Mouse (Mus musculus) hindlimb bud, embryonic 11.5 days (tissue): ENCODE measurements around the gene Lima1.
A peak's percentile ranks its signal among the peaks of the same experiment; 100 is the strongest.
"Not testable (repeated sequence)": the region's sequence is repeated elsewhere in the genome, so short reads cannot be mapped to it uniquely, and the experiment has no call there.

Experiments used
- DNase-seq: peaks from one replicate; pipeline ENCODE4 v3.0.0-alpha.2; 2012; ENCODE audit warnings: low read depth, low spot score; ENCODE audit errors: extremely low spot score

Gene Lima1

DNA sequence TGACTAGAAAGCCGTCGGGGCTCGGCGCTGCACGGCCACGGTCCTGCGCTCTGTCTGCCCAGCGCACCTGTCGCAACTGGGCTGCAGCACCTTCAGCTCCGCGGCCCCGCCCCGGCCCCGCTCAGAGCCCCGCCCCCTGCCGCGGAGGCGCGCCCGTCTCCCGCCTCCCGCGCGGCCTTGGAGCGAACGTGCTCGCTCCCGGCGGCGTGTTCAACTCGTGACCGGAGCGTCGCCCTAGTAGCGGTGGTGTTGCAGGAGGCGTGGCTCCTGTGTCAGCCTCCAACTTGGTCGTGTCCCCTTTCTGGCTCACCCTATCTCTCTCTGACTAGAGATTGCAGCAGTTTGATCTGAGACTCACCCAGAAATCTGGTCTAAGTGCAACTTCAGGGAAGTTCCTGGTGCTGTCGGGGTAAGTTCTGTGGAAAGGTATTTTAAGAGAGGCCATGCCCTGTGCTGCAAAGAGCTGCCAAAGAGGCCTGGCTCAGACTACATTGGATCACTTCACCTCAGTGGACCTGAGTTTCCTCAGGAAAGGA lies at the start of gene Lima1:
Lima1 (minus strand) TSS at position 123 of the 536 bp plus-strand sequence.
- DNase-seq = peak; percentile 54

- no peak for DNase-seq
These were observed 44.4 kb upstream of the Lima1 start for GRCm38 (mm10) chr15:99919601-99920158.

DNA sequence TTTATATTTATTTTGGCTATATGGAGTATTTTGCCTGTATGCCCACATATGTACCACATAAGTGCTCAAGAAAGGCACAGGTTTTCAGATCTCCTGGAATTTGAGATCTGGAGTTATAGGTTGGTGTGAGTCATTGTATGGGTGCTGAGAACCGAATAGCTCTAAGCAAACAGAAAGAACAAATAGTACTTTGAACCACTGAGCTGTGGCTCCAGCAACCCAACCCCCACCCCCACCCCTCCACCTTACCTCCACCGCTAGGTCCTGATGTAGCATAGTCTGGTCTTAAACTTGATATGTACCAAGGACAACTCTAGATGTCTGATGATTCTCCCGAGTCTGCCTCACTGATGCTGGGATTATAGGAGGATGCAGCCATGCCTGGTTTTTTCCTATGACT lies 42.0 kb upstream of the Lima1 start:
- DNase-seq = no peak

DNA sequence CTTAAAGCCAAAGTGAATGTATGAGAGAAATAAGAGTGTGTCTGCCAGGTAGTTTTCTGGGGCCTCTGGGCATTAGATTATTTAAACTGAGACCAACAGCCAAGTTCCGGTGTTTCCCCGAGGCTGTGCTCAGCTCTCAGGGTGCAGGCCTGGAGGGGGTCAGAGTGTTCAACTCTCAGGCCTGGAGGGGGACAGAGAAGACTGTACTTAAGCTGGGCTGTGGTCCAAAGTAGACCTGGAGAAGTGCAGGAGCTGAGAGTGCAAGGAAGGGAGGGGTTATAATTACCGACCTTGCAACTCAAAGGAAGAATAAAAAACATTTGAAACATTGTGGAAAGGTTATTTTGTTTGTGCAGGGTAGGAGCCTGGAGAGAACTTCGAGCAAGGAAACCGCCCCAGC lies 39.4 kb upstream of the Lima1 start:
- no peak for DNase-seq

GRCm38 (mm10) chr15:99911785-99912184 lies 36.5 kb upstream of the Lima1 start:
- no peak for DNase-seq

GRCm38 (mm10) chr15:99909339-99909996 lies 34.2 kb upstream of the Lima1 start:
- not testable (repeated sequence) for DNase-seq

GRCm38 (mm10) chr15:99907514-99907913 lies 32.3 kb upstream of the Lima1 start:
- DNase-seq = no peak

- DNase-seq = no peak
These were observed 31.8 kb upstream of the Lima1 start for GRCm38 (mm10) chr15:99907041-99907440.

GRCm38 (mm10) chr15:99904841-99905240 lies 29.6 kb upstream of the Lima1 start:
- DNase-seq = no peak

DNA sequence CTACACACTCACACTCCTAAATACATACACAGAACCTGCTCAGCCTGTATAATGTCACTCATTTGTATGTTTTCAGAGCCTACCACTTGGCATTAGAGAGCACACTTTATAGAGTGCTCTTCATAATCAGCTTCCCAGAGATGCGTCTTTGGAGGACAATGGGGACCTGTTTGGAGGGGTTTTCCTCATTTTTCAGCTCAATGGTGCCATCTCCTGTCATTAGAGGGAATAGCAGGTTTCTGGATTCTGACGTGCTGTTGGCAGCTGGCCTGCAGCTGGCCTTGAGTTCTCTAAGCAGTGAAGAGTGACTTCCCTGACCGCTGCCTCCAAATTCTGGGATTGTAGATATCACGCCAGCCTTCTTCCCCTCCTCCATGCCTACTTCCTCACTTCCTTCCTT lies 29.1 kb upstream of the Lima1 start:
- peak; percentile 91 for DNase-seq

DNA sequence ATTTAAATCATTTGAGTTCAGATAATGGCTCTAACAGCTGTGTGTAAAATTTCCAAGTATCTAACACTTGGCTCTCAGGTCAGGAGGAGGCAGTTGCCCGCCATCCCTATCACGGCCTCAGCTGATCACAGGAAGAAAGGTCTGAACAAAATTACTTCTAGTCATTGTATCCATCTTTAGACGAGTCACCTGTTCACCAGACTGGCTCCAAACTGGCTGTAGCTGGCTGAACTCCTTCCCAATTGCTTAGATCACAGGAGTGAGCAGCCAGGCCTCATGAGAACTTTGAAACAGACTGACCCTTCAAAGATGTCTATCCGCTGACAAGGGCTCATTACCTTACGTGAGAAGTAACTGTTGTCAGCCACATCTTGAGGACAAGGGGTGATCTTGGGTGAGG lies 28.0 kb upstream of the Lima1 start:
- DNase-seq = no peak

GRCm38 (mm10) chr15:99902786-99903185 lies 27.5 kb upstream of the Lima1 start:
- no peak for DNase-seq

GRCm38 (mm10) chr15:99896621-99897020 lies 21.4 kb upstream of the Lima1 start:
- no peak for DNase-seq

- no peak for DNase-seq
These were observed 16.1 kb upstream of the Lima1 start for GRCm38 (mm10) chr15:99891355-99891754.

DNA sequence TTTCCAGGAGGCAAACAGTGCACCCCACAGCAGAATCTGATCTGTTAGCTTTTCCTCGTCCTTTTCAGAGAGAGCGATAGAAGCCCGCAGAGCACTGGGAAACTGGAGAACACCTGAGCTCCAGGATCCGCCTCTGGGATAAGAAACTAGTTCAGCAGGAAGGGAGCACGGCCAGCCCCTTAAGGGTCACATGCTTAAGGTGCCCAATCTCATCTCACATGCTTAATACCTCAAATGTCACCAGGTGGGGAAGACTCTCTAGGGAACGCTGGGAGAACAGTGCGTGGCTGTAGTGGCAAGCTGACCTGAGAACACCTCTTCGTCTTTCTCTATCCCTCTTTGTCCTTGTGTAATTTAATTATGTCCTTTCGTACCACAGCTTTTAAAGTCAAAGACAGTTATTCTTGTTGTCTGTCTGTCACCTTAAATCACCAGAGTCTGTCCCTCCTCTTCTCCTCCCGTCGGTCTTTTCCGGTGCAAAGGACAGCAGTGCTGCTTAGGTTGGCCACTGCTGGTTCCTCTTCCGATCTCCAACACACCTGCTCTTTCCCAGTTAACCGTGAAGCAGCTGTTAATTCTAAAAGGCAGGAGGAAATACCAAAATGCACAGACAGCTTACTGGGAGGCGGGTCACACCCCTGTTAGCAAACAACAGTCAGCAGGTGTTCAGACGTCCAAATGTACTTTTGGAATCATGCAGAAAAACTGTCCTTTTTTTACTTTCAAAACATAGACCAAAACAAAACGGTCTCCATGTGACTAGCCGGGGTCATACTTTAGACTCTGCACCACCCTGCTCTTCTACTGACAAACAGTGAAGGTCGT lies 15.4 kb upstream of the Lima1 start:
- DNase-seq = no peak

GRCm38 (mm10) chr15:99889275-99889874 lies 14.1 kb upstream of the Lima1 start:
- no peak for DNase-seq

DNA sequence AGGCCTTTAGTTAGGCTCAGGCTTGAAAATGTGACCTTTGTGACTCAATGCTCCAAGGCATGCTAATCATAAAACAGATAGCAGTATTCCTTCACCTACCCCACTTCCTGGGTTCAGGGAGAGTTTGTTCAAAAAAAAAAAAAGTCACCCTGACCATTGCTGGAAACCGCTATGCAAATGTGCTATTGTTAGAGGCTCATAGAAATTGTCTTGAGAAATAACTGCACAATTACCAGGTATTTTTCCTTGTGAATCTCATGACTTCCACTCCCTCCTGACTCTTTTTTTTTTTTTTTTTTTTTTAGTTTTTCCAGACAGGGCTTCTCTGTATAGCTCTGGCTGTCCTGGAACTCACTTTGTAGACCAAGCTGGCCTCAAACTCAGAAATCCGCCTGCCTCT lies 11.9 kb upstream of the Lima1 start:
- not testable (repeated sequence) for DNase-seq

DNA sequence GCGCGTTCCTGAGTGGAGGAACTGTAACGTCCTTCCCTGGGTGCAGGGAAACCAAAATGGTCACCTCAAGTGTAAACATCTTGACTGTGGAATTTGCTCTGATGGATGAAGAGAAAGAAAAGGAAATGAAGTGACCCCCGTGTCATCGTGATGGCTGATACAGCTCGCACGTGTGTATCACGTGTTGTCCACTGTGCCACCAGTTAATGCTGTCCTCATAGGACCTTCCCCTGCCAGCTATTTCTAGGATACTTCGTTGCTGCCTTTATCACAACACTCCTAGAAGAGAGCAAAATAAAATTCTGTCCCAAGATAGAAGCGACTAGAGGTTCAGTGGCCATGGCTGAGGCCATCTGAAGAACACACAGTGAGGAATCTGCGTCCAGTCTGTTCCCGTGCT lies 8.8 kb upstream of the Lima1 start:
- DNase-seq = no peak

GRCm38 (mm10) chr15:99878541-99878940 lies 3.3 kb upstream of the Lima1 start:
- DNase-seq = no peak

DNA sequence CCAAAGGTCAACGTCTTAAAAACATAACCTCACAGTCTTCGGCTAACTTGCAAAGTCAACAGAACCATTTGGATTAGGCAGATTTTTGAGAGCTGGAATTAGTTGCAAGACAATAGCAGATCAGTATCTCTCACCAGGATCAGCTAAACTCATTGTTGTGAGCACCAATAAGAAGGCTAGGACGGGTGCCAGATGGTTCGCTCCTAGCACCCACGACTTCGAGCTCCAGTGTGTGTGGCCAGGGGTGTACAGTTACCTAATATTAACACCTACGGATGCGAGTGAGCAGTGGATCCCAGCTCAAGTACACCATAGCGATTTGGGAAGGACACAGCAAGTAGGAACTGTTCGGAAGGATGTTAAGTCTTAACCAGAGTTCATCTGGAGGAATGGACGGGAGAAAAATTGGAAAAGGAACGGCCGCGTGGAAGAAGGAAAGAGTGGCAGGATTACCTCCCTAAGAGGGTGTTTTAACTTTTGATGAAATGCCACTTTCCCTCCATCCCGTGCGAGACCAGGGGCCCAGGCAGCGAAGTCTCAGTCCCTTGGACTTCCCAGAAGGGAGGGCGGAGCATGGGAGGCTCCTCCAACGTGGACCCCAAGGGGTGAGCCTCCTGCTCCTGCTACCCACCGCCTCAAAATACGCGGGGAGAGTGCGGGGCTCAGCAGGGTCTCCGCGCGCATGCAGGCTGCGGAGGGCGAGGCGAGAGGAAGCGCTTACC lies 483 bp downstream of the Lima1 start:
- DNase-seq = no peak

DNA sequence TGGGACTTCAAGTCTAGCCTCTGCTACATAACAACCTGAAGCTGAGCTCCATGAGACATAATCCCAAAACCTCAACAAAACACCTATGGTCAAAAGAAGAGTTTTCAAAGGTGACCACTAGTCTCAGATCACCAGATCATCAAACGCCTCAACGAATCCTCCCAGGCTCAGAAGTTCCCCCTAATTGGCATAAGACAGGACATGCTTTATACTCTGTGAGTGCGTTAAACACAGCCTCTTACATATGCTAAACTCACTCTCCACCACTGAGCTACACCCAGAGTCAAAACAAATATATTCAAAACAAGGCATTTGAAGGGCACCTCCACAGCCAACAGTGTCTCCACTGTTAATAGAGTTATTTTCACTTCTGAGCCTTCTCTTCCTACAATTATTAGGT lies 2.7 kb downstream of the Lima1 start:
- DNase-seq = no peak
